Mouse (Mus musculus) c-Kit-positive CD71-positive TER-119-positive erythroid progenitor cells, embryonic 14.5 days (primary cell): ENCODE data around the gene Hlcs.

Experiments used
- DNase-seq: peaks from one replicate; pipeline ENCODE4 v3.0.0-alpha.2; 2013; ENCODE audit warnings: low spot score

Hlcs gene

DNA sequence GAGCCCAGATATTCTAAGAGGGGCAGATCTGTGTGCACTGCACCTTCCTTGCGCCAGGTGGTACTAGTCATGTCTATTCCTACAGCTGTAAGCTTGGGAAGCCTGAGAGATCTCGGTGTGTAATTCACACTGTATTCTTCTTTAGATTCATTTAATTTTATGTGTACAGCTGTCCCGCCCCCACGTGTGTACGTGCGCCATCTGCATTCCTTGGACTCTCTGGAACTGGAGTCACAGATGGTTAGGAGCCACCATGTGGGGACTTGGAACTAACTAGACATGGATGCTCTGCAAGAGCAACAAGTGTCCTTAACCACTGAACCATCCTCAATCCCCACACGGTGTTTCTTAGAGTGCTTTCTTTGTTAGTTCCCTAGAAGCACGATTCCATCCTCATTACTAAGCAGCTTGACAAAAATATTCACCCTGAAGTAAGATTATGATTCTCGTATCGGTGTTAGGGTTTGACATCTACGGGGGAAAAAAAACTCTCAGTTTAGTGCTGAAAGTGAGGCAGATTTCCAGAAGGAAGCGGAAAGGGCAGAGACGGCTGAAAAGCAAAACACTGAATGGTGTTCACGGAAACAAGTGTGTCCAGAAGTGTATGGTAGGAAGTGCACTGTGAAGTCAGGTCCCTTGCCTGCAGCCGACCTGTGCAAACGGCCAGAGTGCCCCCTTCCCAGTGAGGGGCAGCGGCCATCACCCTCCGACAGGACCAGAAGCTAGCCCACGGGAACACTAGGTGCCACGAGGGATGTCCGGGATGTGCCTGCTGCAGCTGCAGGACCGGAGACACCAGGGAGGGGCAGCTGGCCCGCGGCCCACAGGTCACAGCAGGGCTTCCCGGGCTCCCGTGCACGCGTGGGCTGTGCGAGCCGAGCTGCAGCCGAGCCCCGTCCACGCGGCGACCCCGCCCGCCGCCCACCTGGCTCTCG lies 24.0 kb downstream of the Hlcs start:
- DNase-seq = no peak

DNA sequence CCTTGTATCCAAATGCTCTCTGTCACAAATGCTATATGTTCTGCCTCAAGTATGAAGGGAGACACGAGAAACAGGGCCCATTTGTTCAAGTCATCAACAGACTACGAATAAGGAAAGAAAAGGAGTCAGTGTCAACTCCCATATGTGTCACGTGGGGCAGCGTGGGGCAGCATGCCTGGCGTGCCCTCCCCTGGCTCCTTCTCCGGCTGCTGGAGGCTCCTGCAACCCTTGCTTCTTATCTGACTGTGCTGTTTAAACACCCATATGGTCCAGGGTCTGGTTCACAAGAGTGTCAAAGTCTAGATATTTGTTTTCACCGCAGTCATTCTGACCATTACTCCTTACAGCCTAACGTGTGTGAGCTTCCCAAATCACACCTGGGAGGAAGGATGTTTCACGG lies 25.5 kb downstream of the Hlcs start:
- DNase-seq = no peak

DNA sequence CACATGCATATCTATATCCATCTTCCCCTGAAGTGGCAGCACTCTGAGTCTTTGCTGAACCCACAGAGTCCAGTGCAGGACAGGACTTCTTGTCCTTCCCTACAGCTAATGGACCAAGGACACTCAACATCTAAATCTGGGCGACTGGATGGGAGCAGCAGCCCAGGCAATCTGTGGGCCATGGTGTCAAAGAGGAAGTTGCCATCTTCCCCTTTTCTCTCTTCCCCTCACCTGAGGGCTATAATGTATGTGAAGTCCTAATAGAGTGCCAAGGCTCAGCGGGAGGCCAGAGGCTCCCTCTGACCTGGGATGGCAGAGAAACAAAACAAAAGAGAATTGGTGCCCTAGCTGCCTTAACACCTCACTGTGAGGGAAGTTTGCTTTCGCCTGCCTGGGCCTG lies 29.4 kb downstream of the Hlcs start:
- DNase-seq = no peak

DNA sequence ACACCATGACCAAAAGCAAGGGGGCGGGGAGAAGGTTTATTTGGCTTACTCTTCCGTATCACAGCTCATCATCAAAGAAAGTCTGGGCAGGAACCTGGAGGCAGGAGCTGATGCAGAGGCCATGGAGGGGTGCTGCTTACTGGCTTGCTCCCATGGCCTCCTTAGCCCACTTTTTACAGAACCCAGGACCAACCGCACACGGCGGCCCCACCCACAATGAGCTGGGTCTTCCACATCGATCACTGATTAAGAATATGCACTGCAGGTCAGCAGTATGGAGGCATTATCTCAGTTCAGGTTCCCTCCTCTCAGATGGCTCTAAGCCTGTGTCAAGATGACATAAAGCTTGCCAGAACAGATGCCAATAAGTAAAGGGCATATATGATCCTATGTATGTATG lies 42.5 kb downstream of the Hlcs start:
- DNase-seq = no peak

DNA sequence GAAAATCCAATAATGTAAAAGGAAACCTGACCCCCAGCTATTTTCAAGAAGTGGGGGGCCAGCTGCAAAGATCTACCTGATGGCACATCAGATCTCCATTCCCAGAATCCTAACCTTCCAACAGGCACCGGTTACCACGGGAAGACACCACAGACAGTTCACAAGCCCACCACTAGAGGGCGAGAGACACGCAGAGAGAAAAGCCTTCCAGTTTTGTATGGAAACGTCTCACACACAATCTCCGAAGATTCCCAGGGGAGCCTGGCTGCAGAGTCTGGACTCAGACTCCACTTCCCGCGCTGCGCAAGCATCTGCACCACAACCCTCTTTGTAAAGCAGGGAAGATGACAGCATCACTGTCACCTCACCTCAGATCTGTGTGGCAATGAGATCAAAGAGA lies 43.7 kb downstream of the Hlcs start:
- peak; percentile 50 for DNase-seq

DNA sequence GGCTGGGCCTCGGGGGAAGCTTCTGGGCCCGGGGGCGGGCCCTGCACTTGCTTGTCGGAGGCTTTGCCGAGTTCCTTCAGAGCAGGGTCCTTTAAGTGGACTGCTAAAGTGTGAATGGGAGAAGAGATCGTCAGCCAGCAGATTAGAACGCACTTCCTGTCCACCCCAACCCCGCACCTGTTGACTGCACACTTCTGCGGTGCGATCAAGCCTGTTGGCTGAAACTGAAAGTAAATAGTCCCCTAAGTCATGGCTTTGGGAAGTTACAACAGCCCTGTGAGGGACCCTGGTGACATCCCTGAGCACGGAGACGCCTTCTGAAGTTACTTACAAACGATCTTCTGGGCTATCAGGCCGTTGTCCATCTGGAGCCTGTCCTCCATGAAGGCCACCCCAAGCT lies 45.2 kb downstream of the Hlcs start:
- DNase-seq = no peak

DNA sequence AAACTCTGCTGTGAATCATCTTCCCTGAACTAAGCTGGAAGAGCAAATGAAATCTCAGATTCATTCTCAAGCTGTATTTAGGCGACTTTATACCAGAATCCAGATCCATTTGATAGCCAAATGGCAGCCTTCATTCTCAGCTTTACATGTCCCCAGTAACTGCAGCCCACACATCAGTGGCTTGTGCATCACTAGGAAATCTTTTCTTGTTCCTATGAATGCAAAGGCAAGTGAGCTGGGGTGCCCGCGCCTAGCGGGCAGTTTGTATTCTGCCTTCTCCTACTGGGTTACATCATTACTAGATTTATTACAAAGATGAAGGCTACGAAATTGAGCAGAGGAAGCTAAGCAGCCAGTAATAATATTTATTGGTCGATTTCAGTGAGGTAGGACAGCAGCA lies 48.8 kb downstream of the Hlcs start:
- DNase-seq = no peak

DNA sequence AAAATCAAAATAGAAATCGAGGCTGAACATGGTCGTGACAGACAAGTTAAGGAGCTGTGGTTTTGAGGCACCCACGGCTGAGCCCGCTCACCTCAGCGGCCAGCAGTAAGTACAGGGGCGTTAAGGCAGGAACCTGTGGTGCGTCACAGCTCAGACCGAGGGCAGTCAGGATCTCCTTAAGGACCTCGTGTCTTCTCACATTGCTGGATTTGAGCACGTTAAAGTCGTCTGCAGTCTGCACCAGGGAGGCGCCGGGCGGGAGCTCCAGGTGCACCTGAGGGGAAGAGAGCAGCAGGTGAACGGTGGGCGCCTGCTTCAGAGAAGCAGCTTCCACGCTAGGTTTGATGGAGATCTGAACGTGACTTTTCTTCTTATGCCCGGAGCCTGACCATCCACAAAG lies 50.9 kb downstream of the Hlcs start:
- no peak for DNase-seq

DNA sequence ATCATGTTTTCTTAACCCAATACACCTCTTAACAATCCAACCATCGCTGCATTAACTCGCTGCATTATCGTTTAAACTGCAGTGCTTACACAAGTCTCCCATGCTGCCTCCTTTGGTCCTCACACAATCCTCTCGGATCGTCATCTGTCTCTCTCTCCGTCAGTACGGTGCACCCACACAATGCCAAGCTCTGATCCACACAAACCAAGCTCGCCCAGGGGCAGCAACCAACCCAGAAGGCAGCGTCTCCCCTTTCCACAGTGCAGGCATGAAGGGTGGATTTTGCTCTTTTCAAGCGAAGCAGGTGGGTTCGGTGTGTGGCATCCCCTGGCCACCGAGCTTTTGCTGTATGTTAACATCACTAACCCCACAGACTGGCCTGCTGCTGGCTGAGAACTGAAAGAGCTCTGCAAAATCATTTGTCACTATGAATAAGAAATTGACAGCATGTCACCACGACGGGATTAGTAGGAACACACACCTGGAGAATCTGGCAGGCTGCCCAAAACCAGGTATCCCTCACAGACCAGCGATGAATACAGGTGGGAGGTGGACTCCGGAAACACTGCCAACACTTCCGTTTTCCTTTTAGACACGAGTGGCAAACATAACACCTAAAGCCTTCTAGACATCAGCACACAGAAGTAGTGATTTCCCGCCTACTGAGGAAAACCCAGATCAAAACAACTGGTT lies 52.3 kb downstream of the Hlcs start:
- DNase-seq = no peak

DNA sequence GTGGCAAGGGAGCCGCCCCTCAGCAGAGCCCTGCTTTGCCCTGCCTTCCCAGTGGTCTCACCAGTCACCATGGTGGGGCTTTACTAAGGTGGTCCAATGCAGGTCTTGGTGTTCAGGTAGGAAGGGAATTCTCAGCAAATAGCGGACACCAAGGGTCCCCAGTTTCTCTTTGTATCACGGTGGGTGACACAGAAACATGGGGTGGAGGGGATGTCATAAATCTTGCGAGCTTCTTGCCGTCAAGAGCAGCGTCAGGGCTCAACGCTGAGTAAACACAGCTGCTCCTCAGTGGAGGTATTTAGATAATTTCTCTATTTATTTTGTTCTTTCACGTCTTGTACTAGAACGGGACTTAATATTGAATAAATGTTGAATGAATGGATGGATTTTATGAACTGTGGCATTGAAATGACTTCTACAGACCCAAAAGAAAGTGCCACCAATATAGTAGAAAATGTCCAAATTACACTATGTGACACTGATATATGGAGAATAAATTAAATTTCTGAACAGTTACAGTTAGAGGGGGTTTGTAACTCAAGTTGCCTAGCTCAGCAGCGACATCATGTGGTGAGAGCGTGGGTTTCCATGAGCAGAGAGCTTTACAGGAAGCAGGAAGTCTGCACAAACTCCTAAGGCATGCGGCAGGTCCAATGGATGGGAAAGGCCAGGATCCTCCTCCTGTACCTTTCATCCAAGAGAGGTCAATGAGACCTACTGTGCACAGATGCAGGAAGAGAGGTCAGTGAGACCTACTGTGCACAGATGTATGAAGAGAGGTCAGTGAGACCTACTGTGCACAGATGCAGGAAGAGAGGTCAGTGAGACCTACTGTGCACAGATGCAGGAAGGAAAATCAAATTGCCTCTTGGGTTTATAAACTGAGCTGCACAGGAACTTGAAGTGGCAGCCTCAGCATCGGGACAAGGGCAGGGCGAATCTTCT lies 54.7 kb downstream of the Hlcs start:
- DNase-seq = peak; percentile 52

DNA sequence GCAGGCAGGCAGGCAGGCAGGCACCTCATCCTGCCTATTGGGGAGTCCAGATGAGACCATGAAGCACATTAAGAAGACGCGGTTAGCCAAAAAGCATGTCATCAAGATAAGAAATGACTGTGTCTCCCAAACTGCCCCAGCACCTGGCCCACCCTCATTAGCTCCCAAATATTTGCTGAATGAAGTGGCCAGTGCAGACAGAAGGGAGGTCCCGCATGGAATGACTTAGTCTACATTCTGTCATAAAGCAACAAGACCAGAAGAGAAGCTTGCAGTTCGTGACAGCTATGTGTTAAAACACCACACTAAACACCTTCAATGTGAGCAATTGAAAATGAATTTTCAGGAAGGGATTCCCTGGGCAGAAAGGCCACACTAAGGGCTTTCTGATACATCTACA lies 57.8 kb downstream of the Hlcs start:
- DNase-seq = no peak

DNA sequence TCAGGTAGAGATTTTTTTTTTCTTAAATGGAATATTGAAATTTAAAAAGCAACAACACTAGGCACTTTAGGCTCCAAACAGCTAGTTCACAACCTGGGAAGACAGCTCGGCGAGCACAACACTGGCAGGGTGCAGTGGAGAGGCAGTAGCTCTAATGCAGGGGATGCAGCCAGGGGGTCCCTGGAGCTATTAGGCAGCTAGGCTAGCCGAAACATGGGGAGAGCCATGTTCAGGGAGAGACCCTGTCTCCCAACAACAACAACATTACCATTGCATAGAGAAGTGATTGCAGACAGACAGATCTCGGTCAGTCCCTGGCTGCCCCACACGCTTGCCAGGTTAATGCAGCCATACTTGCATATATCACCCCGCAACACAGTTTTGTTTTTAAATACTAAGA lies 58.3 kb downstream of the Hlcs start:
- no peak for DNase-seq

DNA sequence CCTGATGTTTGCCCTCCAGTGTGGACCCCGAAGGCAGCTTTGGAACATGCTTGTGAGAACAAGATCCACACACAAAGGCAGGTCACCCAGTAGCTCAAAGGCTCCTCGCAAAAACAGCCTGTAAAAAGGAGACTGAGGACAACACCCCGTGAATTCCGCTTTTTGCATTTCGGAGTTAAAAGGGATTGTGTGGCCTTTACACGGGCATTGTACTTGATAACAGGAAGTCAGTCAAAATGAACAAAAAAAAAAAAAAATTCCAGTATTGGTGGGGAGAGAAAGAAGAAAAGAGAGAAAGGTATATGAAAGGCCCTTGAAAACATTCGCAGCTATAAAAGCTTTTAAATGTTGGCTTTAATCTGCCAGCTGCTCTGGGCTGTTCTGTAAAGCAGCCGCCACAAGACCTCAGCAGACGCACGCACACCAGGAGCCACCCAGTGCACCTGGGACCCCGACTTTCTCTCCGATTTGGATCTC lies 58.9 kb downstream of the Hlcs start:
- DNase-seq = no peak

DNA sequence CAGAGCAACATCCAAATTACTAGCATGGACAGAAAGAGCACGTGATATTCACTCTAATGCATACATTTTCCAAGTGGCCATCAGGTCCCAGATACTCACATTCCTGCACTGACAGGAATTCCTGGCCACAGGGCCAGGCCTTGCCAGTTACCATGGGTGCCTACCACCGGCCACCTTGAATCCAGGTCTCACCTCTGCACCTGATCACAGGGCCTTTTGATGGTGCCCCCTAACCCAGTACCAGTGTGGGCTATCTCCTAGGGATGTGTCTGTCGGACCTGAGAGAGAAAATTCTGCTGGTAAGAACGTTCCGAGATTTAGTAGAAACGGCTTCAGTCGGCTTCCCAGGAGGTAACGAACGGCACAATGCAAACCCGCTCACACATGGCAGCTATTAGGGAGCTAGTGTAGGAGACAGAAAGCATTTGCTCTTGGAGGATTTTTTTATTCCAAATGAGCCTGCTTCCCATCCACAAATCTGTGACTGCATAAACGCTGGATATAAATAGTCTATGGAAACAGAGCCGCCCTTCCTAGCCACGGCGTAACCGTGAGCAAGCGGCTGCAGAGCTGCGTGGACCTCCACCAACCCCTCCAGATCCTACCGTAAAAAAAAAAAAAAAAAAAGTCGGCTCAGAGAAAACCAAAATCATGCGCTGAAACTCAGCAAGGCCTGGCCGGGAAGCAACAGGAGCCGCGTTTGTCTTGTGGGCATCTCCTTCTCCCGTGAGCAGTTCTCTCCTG lies 59.5 kb downstream of the Hlcs start:
- DNase-seq = no peak

DNA sequence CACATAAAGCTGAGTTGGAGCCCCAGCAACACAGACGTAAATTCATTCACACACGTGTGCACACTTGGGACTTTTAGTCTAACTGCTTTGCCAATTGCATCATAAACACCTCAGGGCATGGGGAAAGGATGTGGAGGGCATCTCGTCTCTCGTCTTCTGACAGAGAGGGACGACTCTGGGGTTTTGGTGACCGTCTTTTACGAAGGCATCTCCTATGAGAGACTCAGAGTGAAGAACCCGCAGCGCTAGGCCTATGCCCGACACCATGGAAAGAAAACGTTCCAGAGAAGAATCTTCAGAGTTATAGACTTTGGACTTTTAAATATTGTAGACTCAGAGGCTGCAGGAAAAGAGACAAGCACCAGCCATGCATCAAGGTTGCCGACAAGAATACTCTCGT lies 61.6 kb downstream of the Hlcs start:
- no peak for DNase-seq

DNA sequence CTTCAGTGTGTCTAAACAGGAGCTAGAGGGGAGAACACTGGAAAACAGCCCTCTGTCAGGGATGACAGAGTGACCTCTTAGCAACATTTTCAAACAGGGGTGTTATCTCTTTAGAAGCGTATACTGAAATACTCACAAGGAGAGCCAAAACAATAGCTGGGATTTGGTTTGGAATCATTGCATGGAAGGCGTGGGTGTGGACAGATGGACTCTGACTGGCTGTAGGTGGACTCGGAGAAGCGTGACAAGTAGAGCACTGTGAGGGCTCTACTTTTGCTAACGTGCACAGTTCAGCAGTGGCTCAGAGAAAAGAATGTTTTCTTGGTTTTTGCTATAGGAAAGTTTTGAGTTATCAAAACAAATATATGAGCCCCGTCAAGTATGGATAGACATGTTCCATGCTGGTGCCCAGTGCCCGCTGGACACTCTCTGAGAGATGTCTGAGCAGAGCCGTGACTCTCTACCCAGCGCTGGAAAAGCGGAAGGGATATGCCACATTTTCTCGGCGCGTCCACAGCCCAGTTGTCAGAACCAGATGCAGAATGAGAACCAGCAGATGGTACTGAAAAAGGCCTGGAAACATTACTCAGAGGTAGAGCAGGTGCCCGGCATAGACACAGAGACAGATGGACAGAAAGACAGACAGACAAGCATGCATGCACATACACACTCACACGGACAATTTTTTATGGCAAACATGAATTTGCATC lies 62.6 kb downstream of the Hlcs start:
- DNase-seq = no peak

DNA sequence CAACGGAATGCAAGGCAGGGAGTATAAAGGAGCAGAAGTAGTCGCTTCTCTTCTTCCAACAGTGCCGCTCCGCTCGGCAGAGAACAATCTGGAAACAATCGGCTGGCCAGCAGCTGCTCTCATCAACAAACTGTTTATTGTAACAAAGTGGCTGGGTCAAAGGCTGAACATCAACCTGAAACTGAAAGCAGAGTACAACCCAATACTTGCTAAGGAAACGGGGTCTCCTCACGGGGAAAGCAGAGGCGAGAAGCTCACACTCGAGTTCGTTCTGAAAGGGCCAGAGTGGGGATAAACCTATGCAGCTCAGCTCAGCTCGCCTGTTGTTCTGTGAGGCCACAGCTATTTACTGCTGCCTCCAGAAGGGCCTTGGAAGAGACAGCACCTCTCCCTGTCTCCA lies 63.2 kb downstream of the Hlcs start:
- DNase-seq = no peak

DNA sequence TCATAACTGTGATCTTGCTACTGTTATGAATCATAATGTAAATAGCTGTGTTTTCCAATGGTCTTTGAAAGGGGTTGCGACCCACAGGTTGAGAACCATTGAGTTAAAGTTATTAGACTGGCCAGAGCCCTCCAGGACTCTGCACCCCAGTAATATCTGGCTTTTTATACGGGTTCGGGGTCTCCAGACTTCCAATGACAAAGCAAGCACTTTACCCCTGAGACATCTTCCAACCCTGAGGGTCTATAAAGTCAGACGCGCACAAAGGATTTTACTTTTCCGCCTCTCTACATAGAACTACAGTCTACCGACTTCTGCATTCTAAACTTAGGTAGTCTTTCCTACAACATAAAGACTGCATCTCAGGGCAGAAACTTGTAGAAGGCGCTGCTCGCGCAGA lies 63.7 kb downstream of the Hlcs start:
- no peak for DNase-seq

DNA sequence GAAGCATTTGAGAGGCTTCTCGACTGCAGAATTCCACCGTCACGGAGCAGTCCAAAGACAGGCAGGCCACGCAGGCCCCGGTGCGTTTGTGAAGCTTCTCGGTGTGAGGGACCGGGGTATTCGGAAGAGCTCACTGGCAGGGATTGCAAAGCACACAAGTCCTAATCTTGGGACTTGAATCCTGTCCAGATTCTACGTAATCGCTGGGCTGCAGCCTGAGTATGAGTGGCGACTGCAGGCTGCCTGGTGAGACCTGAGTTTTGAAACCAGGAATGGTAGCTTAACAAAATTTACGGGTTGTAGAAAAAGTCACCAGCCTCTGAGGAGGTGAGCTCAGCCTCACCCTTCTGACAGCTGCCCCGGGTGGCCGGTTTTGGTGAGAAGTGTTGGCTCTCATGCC lies 64.7 kb downstream of the Hlcs start:
- no peak for DNase-seq

DNA sequence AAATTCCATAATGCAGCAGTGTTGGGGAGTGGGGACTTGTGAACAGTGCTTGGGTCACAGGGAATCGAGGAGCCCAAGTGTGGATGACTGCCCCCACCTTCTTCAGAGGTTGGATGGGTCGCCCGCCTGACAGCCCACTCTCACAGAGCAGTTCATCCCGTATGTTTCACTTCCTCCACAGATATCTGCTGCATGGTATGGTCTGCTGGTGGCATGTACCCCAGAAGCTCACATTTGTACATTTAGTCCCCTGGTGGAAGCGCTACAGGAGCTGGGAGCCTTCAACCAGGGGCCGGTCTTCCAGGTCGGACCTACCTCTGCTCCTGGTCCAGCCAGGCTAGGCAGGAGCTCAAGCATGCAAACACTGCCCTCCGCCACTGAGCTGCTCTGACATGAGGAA lies 66.4 kb downstream of the Hlcs start:
- no peak for DNase-seq
